Mouse (Mus musculus): Measurements from ENCODE around the gene Tnfsf15.
A peak's percentile ranks its signal among the peaks of the same experiment; 100 is the strongest.

Gene Tnfsf15

GRCm38 (mm10) chr4:63742763-63743371, 2.0 kb downstream of the Tnfsf15 start:
- DNase-seq (ENCODE audit: low read depth, low spot score) = no peak

DNA sequence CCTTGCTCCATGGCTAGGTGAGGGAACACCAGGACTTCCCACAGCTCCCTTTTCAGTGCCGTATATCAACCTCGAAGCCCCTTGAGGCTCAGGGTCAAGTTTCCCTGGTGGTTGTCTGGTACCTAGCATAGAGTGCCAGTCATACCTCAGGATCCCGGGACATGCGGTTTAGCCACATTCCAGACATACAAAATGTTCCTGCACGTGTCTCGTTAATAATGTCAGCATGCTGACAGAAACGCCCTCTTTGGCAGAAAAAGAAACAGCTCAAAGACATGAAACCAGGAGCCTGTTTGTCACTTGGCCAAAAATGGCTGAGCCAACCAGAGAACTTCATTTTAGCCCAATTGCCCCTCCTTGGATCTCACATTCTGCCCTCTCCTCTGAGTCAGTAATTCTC, 2.8 kb downstream of the Tnfsf15 start:
- no peak for DNase-seq (ENCODE audit: low read depth, low spot score)

DNA sequence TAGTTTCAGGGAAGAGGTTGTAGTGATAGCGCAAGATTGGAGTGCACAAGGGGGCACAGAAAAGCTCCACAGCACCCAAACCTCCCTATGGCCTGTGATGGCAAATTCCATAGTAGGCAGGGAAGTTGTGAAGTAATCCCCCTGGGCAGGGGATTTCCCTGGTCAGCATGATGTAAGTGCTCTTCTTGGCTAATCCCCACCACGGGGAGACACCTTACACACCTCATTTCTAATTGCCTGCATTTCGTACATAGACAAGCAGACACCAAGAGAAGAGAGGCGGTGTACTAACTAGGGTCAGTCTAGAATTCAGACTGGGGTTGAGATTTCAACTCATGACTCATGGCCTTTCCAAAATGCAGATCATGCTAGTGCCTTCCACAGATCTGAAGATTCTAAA, 4.2 kb downstream of the Tnfsf15 start:
- DNase-seq (ENCODE audit: low read depth, low spot score) = no peak

GRCm38 (mm10) chr4:63740001-63740400, 4.9 kb downstream of the Tnfsf15 start:
- DNase-seq (ENCODE audit: low read depth, low spot score) = no peak

DNA sequence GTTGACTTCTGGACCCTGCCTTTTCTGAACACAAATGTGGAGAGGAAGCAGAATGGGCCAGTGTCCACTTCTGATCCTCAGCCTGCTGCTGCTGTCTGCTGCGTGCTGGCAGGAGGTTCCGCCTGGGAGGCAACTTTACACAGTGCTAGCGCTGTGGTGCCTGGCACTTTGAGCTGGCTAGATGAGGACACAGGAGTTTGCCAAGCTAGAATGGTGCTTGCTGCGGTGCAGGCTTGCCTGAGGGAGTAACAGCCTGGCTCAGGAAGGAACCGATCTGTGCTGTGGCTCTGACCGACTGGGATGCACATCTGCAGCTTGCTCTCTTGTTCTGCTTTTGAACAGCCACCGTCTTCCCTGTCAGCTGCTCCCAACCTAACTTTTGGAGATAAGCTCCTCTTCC, 5.4 kb downstream of the Tnfsf15 start:
- DNase-seq (ENCODE audit: low read depth, low spot score) = peak; percentile 14

- DNase-seq (ENCODE audit: low read depth, low spot score) = no peak
These were observed 6.4 kb downstream of the Tnfsf15 start for GRCm38 (mm10) chr4:63738364-63738997.

DNA sequence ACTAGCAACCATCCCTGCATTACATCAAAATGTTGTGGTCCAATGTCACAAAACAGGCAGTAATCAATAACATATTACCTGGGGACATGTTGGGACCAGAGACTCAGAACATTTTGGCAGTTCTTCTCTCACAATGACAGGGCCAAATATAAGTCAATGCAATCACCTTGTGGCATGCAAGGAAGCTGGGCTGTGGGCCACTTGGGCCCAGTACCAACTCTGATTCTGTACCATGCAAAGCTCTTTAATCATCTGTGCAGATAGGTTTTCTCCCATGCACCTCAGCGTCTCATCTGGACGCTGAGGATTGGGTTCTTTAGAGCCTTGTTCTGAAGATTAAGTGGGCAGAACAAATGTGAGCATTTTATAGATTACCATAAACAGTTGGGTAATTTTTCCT, 13.6 kb downstream of the Tnfsf15 start:
- no peak for DNase-seq (ENCODE audit: low read depth, low spot score)

DNA sequence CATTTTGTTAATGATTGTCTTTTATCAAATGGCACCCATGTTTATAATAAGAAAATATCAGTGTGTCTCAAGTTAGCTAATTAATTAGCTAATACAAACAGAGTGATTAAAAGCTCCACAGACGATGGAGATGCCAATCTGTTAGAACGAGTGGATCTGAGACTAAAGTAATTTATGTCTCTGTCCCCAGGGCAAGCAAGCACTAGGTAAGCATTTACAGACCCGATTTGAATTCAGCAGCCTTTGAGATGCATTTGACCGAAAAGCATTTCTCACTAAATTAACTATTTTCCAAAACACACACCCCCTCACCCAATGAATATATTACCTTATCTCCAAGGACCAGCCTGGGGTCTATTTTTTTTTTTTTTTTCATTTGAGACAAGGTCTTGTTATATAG, 18.2 kb downstream of the Tnfsf15 start:
- DNase-seq (ENCODE audit: low read depth, low spot score) = no peak

- peak; percentile 12 for DNase-seq (ENCODE audit: low read depth, low spot score)
These were observed 18.9 kb downstream of the Tnfsf15 start for GRCm38 (mm10) chr4:63725981-63726380.

GRCm38 (mm10) chr4:63717922-63718643, 26.8 kb downstream of the Tnfsf15 start:
- peak; percentile 25 for DNase-seq (ENCODE audit: low read depth, low spot score)

DNA sequence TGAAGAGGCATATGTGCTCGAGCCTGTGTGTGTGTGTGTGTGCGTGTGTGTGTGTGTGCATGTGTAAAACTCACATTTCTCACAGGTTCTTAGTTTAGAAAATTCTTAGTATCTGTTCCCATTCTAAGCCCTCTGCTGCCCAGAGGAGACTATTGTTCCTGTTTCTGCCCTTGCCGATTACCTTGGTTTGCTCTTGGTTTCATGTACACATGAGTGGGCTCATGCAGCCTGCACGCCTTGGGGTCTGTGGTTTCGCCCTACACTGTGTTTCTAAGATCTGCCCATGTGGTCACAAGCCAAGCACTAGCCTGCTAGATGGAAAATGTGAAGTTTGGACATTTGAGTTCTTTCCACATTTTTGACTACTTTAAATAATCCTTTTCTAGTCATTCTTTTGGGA, 33.0 kb downstream of the Tnfsf15 start:
- DNase-seq (ENCODE audit: low read depth, low spot score) = no peak

- DNase-seq (ENCODE audit: low read depth, low spot score) = peak; percentile 7
These were observed 34.3 kb downstream of the Tnfsf15 start for GRCm38 (mm10) chr4:63710431-63711220.

DNA sequence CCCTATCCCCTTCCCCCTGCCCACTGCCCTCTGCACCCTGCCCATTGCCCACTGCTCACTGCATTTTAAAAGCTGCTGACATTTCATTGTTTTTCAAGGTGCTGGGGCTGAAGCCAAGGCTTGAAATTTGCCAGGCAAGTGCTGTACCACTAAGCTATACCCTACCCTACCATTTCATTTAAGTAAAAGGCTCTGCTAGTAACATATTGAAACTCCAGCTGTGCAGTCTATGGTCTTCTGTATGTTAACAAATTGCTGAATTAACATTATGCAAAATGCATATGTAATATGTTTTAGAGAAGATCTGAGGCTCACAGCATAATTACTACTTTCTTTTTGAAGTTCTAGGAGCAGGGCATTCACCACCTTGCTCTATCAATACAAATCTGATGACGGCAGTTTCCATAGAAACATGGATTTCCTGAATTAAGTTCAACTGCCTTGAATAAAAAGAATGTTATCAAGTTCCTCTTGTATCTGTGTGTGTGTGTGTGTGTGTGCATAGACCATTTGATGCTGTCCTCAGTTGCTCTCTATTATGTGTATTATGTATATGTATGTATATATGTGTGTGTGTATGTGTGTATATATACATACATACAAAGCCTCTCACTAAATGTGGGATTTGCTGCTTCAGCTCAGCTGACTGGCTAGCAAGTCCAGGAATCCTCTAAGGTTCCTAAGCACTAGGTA, 38.5 kb downstream of the Tnfsf15 start:
- no peak for DNase-seq (ENCODE audit: low read depth, low spot score)

GRCm38 (mm10) chr4:63704232-63704631, 40.7 kb downstream of the Tnfsf15 start:
- no peak for DNase-seq (ENCODE audit: low read depth, low spot score)

DNA sequence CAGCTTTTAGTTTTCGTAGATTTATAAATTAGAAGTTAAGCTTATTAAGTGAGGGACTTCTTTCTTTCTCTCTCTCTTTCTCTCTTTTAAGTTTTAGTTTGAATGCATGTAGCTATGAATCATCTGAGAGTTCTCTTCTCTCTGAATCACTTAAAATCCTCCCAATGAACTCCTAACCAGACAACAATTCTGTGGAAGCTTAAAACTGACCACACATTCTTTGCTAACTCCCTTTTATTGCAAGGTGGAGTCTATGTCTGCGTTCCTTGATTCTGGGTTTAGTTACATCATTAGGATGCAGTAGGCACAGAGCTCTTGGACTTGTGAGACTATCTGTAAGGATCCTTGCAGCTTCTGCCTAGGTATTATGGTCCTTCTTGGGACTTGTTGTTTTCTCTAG, 41.2 kb downstream of the Tnfsf15 start:
- no peak for DNase-seq (ENCODE audit: low read depth, low spot score)

GRCm38 (mm10) chr4:63702006-63702704, 42.8 kb downstream of the Tnfsf15 start:
- no peak for DNase-seq (ENCODE audit: low read depth, low spot score)

GRCm38 (mm10) chr4:63699749-63700148, 45.2 kb downstream of the Tnfsf15 start:
- DNase-seq (ENCODE audit: low read depth, low spot score) = no peak

DNA sequence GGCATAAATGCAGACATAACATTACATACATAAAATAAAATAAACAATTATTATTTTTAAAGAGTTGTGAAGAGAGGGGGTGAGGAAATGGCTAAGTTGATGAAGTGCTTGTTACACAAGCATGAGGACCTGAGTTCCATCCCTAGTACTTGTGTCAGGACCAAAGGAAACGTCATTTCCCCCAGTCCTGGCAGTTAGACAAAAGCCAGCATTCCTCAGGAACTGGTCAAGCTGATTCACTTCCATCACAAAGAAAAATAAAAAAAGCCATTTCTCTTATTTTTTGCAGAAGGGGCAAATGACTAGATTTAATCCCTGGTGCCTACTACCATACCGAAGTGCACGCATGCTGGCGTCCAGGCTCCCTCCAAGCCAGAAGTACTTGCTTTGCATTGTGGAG, 48.0 kb downstream of the Tnfsf15 start:
- DNase-seq (ENCODE audit: low read depth, low spot score) = no peak

DNA sequence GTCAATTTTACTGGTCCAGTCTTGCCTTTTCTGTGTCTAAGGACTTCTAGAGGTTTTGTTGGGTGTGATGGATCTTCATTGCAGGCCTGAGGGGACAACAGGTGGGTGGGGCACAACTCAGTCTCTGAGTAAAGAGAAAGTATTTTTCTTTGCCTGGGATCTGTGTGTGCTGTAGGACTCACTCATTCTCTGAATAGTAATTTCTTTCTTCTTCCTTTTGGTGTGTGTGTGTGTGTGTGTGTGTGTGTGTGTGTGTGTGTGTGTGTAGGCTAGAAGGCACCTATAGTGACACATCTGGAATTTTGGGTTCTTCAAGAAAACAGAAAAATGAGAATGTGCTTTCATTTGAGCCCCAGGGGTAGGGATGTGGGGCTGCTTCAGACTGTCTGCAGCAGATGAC, 52.6 kb downstream of the Tnfsf15 start:
- DNase-seq (ENCODE audit: low read depth, low spot score) = no peak

DNA sequence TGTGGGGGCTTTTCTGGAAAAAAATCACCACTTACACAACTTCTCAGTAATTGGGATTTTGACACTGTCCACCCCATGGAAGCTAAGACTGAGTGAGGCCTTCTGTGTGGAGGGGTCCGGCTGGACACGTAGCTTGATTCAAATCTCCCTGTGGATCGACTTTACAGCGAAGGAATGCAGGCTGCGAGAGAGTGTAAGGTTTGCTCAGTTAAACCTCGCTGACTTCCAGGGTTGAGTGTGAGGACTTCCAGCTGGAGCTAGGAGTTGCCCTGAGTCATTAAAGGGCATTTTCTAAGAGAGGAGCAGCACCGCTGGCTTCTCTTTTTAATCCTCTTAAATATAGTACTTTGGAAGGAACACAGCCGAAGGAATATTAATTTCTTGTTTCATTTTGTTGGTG, 57.5 kb downstream of the Tnfsf15 start:
- DNase-seq (ENCODE audit: low read depth, low spot score) = no peak

- DNase-seq (ENCODE audit: low read depth, low spot score) = no peak
These were observed 58.8 kb downstream of the Tnfsf15 start for GRCm38 (mm10) chr4:63686157-63686556.

Measured in skeletal muscle tissue, adult 2 months (tissue).